Mouse (Mus musculus) erythroblast, embryonic 14.5 days (primary cell): Measurements from ENCODE around the gene Ndufa6. TPM values are rescaled to one million over a fixed set of nuclear protein-coding genes. Genes with fewer than 3 reads are reported as not detected.

Source experiments
- H3K27me3 ChIP-seq: 2 replicates; pipeline ENCODE4 v1.6.1; 2012; ENCODE audit warnings: inconsistent platforms; ENCODE audit not compliant: control insufficient read depth
- H3K36me3 ChIP-seq: 2 replicates; pipeline ENCODE4 v1.6.1; 2012; ENCODE audit warnings: mild to moderate bottlenecking, inconsistent platforms; ENCODE audit not compliant: control insufficient read depth
- H3K4me1 ChIP-seq: 2 replicates; pipeline ENCODE4 v1.6.1; 2012; ENCODE audit warnings: inconsistent platforms; ENCODE audit not compliant: control insufficient read depth
- H3K4me3 ChIP-seq: replicated peaks from 2 replicates; pipeline ENCODE3; 2012; ENCODE audit warnings: moderate library complexity, mild to moderate bottlenecking, inconsistent platforms
- H3K9me3 ChIP-seq: 2 replicates; pipeline ENCODE4 v1.6.1; 2012; ENCODE audit warnings: low read length, inconsistent platforms, mixed read lengths; ENCODE audit not compliant: control insufficient read depth
- GATA1 ChIP-seq: IDR thresholded peaks from 2 replicates; pipeline ENCODE4 v1.6.1; 2012; ENCODE audit warnings: low read length, inconsistent platforms, mixed read lengths
- TAL1 ChIP-seq: IDR thresholded peaks from 3 replicates; pipeline ENCODE4 v1.6.1; 2012; ENCODE audit warnings: low read length, inconsistent platforms, mixed read lengths
- polyA plus RNA-seq: library from polyadenylated mRNA; stranded (reverse); fragments of >175 nt; gene quantifications from 2 replicates; pipeline ENCODE4 v1.2.3, GENCODE M21; 2012

The Ndufa6 gene
- polyA plus RNA-seq, 1 experiment = 30.8 TPM

GRCm38 (mm10) chr15:82317839-82318238 is 36.3 kb downstream of the Ndufa6 start:
- peaks cover 3% of the 10 kb centered on the region for H3K4me1 ChIP-seq

GRCm38 (mm10) chr15:82308416-82308815 is 45.7 kb downstream of the Ndufa6 start:
- TF ChIP-seq TAL1 (no peak), GATA1 (no peak)
- Histone ChIP-seq H3K4me1 (no peaks in the 10 kb centered on the region), H3K9me3 (no peaks in the 10 kb centered on the region), H3K36me3 (no peaks in the 10 kb centered on the region), H3K4me3 (no peak overlapping the region), H3K27me3 (no peaks in the 10 kb centered on the region)

More at GRCm38 (mm10) chr15:82317839-82318238, 36.3 kb downstream of the Ndufa6 start:
- peaks cover 6% of the 10 kb centered on the region for H3K9me3 ChIP-seq
- no peaks in the 10 kb centered on the region for H3K36me3 ChIP-seq
- H3K4me3 ChIP-seq = no peak overlapping the region
- H3K27me3 ChIP-seq = no peaks in the 10 kb centered on the region
- TF ChIP-seq TAL1 = no peak
- TF ChIP-seq GATA1 = no peak

GRCm38 (mm10) chr15:82307107-82307506 is 47.0 kb downstream of the Ndufa6 start:
- TF ChIP-seq GATA1 = no peak
- TF ChIP-seq TAL1 = no peak
- no peak overlapping the region for H3K4me3 ChIP-seq
- no peaks in the 10 kb centered on the region for H3K9me3 ChIP-seq
- H3K36me3 ChIP-seq = no peaks in the 10 kb centered on the region
- no peaks in the 10 kb centered on the region for H3K4me1 ChIP-seq
- H3K27me3 ChIP-seq = no peaks in the 10 kb centered on the region

Other genes starting within 250 kb of the Ndufa6 start
- gene Ccdc134, start 226.4 kb downstream of the Ndufa6 start, polyA plus RNA-seq = 0.70 and 0.73 TPM in 2 replicates
- 14.2 and 17.0 TPM in 2 replicates for gene Srebf2, start 207.1 kb downstream of the Ndufa6 start, polyA plus RNA-seq
- 0.03 TPM in 2 replicates for gene Shisa8, start 141.5 kb downstream of the Ndufa6 start, polyA plus RNA-seq
- gene Tnfrsf13c, start 130.0 kb downstream of the Ndufa6 start, polyA plus RNA-seq = 0.36 TPM in 1 of 2 replicates, not detected in the other
- 16.4 and 20.1 TPM in 2 replicates for gene Cenpm, start 109.6 kb downstream of the Ndufa6 start, polyA plus RNA-seq
- gene 1500009C09Rik, start 101.9 kb downstream of the Ndufa6 start, polyA plus RNA-seq = not detected in 2 replicates
- not detected in 2 replicates for gene Sept3, start 79.4 kb downstream of the Ndufa6 start, polyA plus RNA-seq
- not detected in 2 replicates for gene Wbp2nl, start 55.4 kb downstream of the Ndufa6 start, polyA plus RNA-seq
- 17.6 and 23.0 TPM in 2 replicates for gene Naga, start 15.4 kb downstream of the Ndufa6 start, polyA plus RNA-seq
- gene Pheta2, start 15.4 kb downstream of the Ndufa6 start, polyA plus RNA-seq = 1.8 and 2.3 TPM in 2 replicates
- gene Smdt1, start 15.4 kb downstream of the Ndufa6 start, polyA plus RNA-seq = 17.6 and 17.8 TPM in 2 replicates
- gene Cyp2d22, start 25.9 kb upstream of the Ndufa6 start, polyA plus RNA-seq = 0.08 TPM in 1 of 2 replicates, not detected in the other
- gene Cyp2d11, start 39.7 kb upstream of the Ndufa6 start, polyA plus RNA-seq = not detected in 2 replicates
- gene Cyp2d10, start 52.9 kb upstream of the Ndufa6 start, polyA plus RNA-seq = 0.10 TPM in 1 of 2 replicates, not detected in the other
- gene Cyp2d9, start 79.1 kb upstream of the Ndufa6 start, polyA plus RNA-seq = 0.06 TPM in 1 of 2 replicates, not detected in the other
- gene Cyp2d12, start 200.8 kb upstream of the Ndufa6 start, polyA plus RNA-seq = not detected in 2 replicates